Mouse (Mus musculus) spleen, adult 2 months (tissue): ENCODE data around the gene Hsd11b1.

Source experiments
- CTCF ChIP-seq: fragments of 200-500 bp; IDR thresholded peaks from 2 replicates; pipeline ENCODE4 v1.5.1; 2011; ENCODE audit warnings: mild to moderate bottlenecking, inconsistent platforms; ENCODE audit not compliant: insufficient read depth, insufficient read length, insufficient replicate concordance; ENCODE audit errors: extremely low read depth
- POLR2A ChIP-seq: fragments of 200-500 bp; IDR thresholded peaks from 2 replicates; pipeline ENCODE4 v1.6.1; 2011; ENCODE audit warnings: low read depth, low read length, inconsistent platforms

- no peak for TF ChIP-seq CTCF
- TF ChIP-seq POLR2A: no peak
Observed at GRCm38 (mm10) chr1:193281344-193281743, 17.5 kb upstream of the Hsd11b1 start.
